Mouse (Mus musculus): ENCODE results near the gene Olfr1423.
"Not testable (repeated sequence)": the region's sequence is repeated elsewhere in the genome, so short reads cannot be mapped to it uniquely, and the experiment has no call there.

Olfr1423 gene

DNA sequence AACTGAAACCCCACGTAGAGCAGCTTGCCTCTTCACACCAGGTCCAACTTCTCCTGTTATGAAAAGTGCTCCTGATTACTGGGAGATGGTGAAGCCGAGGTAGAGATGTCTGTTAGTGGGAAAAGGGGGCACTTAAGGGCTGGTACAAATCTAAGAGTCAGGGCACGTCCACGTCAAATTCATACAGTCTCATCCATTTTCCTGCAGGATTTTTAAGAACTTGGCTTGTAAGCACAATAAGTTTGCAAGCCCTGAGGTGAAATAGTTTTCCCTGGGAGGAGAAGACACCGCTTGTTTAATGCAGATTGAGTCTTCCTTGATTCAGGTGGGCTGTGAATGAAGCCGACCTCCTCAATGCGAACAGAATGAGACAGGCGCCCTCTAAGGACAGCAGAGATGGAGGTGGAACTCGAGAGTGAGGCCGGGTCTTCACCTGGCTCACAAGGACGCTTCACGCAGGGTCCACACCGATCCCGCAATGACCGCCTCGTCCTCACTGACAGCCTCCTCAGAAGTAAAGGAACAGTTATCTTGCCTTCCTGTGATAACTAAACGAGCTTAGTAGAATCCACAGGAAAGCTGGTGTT is 34.7 kb downstream of the Olfr1423 start:
- no peak for DNase-seq

DNA sequence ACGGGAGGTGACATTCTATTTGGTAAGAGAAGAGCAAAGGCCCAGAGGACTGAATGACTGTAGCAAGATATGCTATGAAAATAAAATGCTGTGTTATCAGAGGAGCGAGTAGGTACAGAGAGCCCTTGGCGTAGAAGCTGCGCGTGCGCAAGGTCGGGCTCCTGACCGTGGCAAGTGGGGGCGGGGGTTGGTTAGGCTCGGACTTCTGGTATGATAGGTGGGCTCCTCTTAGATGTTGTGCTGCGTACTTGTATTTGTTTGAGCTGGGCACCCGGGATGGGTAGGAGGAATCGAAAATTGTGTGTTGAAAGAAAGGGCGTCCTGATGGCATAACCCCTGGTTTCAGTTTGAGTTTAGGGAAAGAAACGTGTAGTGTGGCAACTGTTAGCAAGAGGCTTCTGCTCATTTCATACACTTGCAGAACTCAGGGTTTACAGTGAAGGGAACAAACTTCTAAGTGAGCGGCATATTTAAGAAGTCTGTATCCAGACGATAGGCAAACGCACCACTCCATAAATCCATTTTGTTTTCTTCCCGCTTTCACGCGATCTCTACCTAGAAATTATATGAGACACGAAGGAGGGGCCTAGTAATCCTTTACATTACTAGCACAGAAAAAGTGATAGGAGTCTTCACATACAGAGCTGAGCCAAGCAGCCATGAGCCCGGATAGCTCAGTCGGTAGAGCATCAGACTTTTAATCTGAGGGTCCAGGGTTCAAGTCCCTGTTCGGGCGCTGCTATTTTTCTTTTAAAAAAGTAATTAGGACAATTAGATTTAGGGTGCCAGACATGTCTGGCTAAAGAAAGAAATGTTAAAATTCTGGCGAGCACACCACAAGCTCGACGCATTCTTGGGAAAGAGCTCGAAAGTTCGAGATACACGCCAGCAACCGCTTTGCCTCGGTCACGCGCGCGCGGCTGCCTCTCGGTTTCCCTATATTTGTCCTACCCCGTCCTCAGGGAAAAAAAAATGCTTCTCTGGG is 35.4 kb downstream of the Olfr1423 start:
- peak; percentile 88 for DNase-seq

DNA sequence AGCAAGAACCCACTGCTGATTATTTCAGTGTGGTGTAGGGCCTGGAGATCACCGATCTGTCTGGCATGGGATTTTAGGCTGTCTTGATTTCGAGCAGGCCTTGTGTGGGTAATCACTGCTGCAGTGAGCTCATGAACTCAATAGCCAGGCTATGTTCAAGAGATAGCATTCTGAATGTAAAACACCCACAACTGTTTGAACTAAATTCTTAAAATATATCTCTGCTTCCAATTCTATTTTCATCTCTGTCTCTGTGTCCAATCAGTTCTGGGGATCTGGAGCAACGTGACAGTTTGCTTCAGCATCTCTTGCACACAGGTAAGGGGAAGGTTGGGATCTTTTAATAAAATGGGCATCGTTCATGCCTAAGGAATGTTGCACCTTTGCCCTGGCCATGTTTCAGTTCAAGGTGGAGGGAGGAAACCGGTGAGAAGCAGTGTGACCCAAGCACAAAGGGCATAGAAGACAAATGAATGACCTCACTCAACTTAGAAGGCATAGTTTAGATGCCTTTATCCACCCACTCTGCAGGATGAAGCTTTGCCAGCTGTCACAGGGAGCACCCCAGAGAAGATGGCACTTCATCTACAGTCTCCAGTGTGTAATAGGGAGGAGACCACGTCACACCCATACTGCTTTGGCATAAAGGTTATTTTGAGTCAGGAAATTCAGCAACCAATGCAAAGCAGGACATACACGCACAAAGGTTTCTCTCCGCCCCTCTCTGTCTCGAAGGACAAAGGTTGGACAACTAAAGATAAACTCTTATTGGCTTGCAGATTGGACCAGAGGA is 36.7 kb downstream of the Olfr1423 start:
- DNase-seq: peak; percentile 39

GRCm38 (mm10) chr19:12003568-12003967 is 37.5 kb downstream of the Olfr1423 start:
- peak; percentile 54 for DNase-seq

- no peak for DNase-seq
Observed at GRCm38 (mm10) chr19:12002791-12003190, 38.3 kb downstream of the Olfr1423 start.

GRCm38 (mm10) chr19:12002125-12002524 is 39.0 kb downstream of the Olfr1423 start:
- DNase-seq: peak; percentile 39

DNA sequence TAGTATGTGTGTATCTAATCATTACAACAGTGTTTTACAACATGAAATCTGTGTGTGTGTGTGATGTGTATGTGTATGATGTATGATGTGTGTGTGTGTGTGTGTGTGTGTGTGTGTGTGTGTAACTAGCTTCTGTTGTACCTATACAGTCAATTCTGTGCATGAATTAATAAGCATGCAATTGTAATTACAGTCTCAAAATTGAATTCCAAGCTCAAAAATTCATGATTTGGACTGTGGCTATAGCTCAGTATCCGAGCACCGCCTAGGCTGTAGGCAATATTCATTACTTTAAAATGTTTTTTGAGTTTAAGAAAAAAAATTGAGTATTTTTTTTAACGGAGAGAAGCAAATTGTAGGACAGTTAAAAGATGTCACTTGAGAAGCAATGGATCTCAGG is 39.4 kb downstream of the Olfr1423 start:
- DNase-seq: no peak

DNA sequence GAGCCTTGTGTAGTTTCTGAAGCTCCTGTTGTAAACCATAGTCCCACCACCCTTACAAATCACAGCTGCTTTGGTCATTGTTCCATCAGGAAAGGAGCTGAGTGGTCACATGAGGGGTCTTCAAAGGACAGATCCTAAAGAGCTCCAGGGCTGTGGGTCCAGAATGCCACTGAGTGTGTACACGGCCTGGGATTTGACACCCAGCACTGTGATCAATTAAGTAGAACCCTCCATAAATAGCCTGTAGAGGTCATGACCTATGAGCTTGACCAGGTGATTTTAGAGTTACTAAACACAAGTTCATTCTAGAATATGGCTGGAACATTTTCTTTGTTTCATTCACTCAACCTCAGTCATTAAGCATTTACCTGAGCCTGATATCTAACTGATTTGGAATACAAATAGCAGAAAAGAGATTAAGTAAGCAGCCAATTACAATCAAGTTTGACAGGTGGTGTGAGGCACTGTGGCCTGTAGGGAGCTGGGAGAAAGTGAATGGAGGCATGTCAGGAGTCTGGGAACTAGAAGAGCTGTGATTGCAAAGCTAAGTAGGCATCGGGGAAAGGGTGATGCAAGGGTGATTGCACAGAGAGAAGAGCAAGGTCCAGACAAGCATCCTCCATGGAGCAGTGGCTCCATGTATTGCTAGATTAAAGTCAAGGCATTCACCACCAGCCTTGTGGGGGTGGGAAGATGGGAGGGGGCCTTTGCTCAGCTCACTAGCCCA is 45.2 kb downstream of the Olfr1423 start:
- no peak for DNase-seq

GRCm38 (mm10) chr19:11994703-11995431 is 46.2 kb downstream of the Olfr1423 start:
- DNase-seq: no peak

DNA sequence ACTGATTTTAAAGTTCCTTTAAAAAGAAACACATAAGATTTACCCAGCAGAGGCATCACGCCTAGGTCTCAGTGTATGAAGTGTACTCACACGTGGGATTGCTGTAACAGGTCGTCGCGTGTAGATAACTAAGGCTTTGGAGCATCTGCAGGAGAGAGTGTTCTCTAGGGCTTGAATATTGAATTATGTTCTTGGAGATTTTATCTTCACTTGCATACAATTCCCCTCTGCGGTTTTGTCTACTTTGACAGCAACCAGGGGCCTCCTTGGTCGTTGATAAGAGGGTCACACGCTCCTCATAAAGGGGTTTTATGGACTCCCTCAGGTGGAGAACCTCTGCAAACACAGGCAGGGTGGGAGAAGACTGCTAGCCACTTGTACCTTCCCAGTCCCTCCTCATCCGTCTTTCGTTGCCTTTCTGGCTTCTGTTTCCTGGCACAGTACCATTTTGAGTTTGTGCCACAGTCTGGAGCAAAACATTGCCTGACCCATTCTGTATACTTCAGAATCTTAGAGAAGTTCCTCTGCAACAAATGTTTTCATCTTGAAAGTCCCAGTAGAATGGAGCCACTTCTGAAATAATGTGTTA is 48.6 kb downstream of the Olfr1423 start:
- no peak for DNase-seq

GRCm38 (mm10) chr19:11992034-11992433 is 49.1 kb downstream of the Olfr1423 start:
- DNase-seq: no peak

DNA sequence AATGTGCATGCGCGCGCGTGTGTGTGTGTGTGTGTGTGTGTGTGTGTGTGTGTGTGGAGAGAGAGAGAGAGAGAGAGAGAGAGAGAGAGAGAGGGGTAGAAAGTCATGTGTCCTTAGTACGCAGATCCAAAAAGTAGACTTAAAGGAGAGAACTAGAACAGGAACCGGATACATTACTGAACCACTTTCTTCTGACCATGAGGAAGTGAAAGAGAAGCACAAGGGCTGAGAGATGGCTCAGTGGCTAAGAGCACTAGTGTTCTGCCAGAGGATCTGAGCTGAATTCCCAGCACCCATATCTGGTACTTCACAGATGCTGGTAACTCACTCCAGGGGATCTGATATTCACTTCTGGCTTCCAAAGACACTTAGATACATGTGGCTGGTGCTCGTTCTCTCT is 51.8 kb downstream of the Olfr1423 start:
- no peak for DNase-seq

DNA sequence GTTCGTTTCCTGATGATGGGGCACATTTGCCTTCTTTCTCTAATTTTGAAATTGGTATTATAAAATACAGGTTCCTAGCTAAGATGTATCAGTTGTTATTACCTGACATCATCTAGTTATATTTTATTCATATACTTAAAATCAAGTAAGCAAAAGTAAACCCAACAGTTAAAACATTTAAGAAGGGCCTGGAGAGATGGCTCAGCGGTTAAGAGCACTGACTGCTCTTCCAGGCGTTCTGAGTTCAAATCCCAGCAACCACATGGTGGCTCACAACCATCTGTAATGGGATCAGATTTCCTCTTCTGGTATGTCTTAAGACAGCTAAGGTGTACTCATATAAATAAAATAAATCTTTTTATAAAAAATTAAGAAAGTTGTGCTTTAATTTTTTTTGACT is 53.3 kb downstream of the Olfr1423 start:
- DNase-seq: no peak

DNA sequence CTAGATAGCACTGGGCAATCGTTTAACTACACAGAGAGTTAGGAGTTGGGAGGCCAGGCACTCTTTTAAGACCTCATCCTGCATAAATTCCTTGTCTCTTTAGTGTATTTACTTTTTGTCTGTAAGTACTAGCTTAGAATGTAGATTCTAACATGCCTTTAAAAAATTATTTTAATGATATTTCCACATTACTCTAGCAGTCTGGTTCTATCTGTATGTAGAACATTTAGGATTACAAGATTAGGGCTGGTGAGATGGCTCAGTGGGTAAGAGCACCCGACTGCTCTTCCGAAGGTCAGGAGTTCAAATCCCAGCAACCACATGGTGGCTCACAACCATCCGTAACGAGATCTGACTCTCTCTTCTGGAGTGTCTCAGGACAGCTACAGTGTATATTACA is 56.5 kb downstream of the Olfr1423 start:
- not testable (repeated sequence) for DNase-seq
